Mouse (Mus musculus) bone marrow, adult 2 months (tissue): Measurements from ENCODE around the gene Mms19. TPM values are rescaled to one million over a fixed set of nuclear protein-coding genes. Genes with fewer than 3 reads are reported as not detected.
A peak's percentile ranks its signal among the peaks of the same experiment; 100 is the strongest.

ENCODE experiments used
- H3K27ac ChIP-seq: fragments of 200-500 bp; 2 replicates; pipeline ENCODE4 v1.5.1; 2012; ENCODE audit warnings: low read depth, mild to moderate bottlenecking, control low read depth, inconsistent platforms, low read length; ENCODE audit not compliant: control insufficient read depth, poor library complexity, insufficient read depth
- H3K4me1 ChIP-seq: fragments of 200-500 bp; 2 replicates; pipeline ENCODE4 v1.6.1; 2011; ENCODE audit warnings: low read length; ENCODE audit not compliant: control insufficient read depth, insufficient read depth
- H3K4me3 ChIP-seq: fragments of 200-500 bp; replicated peaks from 2 replicates; pipeline ENCODE3; 2011; ENCODE audit warnings: mild to moderate bottlenecking, low read depth, low read length, control low read depth; ENCODE audit not compliant: control insufficient read depth
- CTCF ChIP-seq: fragments of 200-500 bp; IDR thresholded peaks from 2 replicates; pipeline ENCODE4 v1.5.1; 2011; ENCODE audit warnings: low read length, control low read depth; ENCODE audit not compliant: control insufficient read depth, insufficient read depth
- POLR2A ChIP-seq: fragments of 200-500 bp; IDR thresholded peaks from 2 replicates; pipeline ENCODE4 v1.6.1; 2011; ENCODE audit warnings: low read depth, mild to moderate bottlenecking, control low read depth, low read length, borderline replicate concordance; ENCODE audit not compliant: control insufficient read depth
- WGBS: fragments of 180-500 bp; shearing (Covaris S2); methylation state at CpG from one replicate; pipeline ENCODE4 v1.1.7; 2018; 5-methylcytosine and 5-hydroxymethylcytosine counted together
- polyA plus RNA-seq: library from polyadenylated mRNA; stranded (reverse); fragments of >200 nt; gene quantifications from 2 replicates; pipeline ENCODE4 v1.2.4, GENCODE M21; 2011; ENCODE audit warnings: low replicate concordance; ENCODE audit not compliant: missing spikeins, insufficient read depth, insufficient read length

The Mms19 gene
- polyA plus RNA-seq, 1 experiment = 45.8 TPM

DNA sequence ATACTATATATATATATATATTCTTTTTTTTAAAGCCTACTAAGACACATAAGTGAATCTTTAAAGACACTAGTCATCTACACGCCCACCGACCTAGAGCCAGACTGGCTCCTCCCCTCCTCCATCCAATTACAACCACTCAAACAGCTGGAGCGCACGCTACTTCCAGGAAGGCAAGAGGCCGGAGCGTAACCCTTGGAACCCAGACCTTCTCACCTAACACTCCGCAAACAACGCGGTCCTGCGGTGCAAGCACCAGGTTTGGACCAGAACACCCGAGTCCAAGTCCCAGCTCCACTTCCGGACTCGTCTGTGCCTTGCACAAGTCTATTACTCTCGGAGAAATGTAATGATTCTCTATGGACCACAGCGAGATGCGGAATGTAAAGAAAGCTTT is 537 bp downstream of the Mms19 start:
- Histone ChIP-seq H3K4me3 (peak overlapping the region; percentile 85), H3K27ac (peak overlapping the region; percentile 96), H3K4me1 (peaks cover 3% of the 10 kb centered on the region; the same call in 1 of the 2 replicates)
- TF ChIP-seq CTCF = no peak
- under 1% methylated on average over 16 of the region's 16 CpGs for WGBS

GRCm38 (mm10) chr19:41973891-41974794 is 6.8 kb downstream of the Mms19 start:
- H3K27ac ChIP-seq = no peak overlapping the region
- H3K4me1 ChIP-seq = no peaks in the 10 kb centered on the region; the same call in 1 of the 2 replicates
- TF ChIP-seq CTCF (no peak), POLR2A (no peak)
- 84% methylated on average over 13 of the region's 13 CpGs for WGBS
- no peak overlapping the region for H3K4me3 ChIP-seq

DNA sequence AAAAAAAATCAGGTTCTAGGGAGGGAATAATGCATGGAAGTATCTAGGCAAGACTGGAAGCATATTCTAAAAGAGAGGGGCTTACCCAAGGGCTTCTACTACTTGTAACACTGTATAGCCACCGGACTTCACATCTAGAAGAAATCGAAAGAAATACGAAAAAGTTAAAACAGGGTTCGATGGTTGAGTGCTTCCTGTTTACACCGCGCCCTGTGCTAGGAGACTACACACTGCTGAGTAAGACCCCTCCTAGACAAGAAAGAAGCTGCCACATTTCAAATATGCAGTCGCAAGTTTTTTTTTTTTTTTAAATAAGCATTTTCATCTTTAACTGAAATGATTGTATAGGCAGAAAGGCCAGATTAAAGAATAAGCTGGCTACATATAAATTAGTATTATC is 11.3 kb downstream of the Mms19 start:
- Histone ChIP-seq H3K4me1 (no peaks in the 10 kb centered on the region), H3K27ac (no peak overlapping the region), H3K4me3 (no peak overlapping the region)
- TF ChIP-seq POLR2A (no peak), CTCF (no peak)
- 62% methylated on average over 7 of the region's 7 CpGs for WGBS

DNA sequence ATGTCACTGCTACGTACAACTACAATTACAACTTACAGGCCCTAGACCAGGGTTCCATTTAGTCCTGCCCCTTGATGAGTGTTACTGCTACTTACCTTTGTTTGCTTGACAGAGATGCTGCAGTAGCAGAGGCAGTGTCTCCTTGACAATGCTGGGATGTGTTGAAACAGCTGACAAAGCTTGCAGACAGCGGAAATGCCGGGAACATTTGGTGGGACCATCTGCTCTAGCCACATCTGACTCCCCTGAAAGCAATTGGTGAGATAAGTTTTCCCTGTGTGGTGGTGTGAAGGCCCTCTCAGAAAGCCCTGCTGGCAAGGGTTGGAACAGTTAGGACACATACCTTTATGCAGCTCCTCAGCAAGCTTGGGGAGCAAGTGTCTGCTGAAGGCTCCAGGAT is 27.4 kb downstream of the Mms19 start:
- 69% methylated on average over 3 of the region's 3 CpGs for WGBS

DNA sequence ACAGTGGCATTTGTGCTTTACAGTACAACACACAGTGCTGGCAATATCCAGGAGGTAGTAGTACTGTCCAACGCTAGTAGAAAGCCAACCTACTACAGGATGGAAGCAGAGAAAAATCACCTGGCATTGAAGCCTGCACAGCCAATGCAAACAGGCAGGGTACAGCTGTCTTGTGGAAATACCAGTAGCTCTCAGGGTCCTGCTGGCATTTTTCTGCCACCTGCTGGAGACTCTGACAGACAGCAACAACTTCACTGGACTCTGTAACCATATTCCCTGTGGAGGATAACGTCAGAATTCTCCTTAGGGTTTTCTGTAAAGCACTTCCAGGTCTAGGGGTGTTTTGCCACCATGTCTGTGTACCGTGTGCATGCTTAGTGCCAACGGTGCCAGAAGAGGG is 28.7 kb downstream of the Mms19 start:
- no peak overlapping the region for H3K27ac ChIP-seq
- 75% methylated on average over 4 of the region's 4 CpGs for WGBS
- no peak overlapping the region for H3K4me3 ChIP-seq
- H3K4me1 ChIP-seq = no peaks in the 10 kb centered on the region
- peak; percentile 42; the same call in 1 of the 2 replicates for TF ChIP-seq CTCF
- no peak for TF ChIP-seq POLR2A

More for the DNA sequence above, 27.4 kb downstream of the Mms19 start:
- Histone ChIP-seq H3K27ac (no peak overlapping the region), H3K4me3 (no peak overlapping the region), H3K4me1 (no peaks in the 10 kb centered on the region)
- TF ChIP-seq CTCF = no peak
- no peak for TF ChIP-seq POLR2A

DNA sequence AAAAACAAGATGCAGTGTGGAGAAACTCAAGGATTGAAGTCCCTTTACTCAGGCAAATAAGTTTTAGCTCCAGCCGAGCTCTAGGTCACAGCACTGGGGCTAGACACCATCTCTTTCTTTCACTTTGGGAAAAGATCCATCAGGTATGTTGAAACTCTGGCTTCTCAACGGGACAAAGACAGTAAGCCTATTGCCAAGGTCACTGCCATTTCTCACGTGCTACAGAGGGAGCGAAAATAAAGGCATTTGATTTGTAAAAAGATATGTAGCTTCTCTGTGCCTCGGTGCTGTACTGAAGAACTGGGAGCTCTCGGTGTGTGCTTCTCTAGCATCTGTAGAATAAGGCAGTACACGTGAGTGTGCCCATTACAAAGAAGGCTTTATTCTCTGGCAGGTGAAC is 37.1 kb downstream of the Mms19 start:
- WGBS = 79% methylated on average over 7 of the region's 7 CpGs
- Histone ChIP-seq H3K4me1 (no peaks in the 10 kb centered on the region; the same call in 1 of the 2 replicates), H3K4me3 (no peak overlapping the region), H3K27ac (no peak overlapping the region)
- TF ChIP-seq POLR2A (no peak), CTCF (no peak)

DNA sequence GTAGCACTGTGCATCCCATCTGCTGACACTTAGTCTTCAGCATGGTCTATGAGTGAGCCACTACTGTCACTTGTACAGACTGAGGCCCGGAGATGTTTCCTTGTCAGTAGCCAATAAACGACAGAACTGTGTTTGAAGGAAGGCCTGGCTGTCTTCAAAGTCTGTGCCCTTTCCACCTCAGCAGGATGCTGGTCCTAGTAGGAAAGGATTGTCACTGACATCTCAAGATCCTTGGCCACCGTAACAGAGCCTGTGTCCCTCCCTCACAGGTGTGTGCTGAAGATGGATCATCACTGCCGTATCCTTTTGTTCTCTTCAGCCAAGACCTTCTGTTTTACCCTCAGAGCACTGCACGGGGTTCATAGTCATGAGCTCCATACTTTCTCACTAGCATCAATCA is 42.4 kb downstream of the Mms19 start:
- no peak overlapping the region for H3K4me3 ChIP-seq
- peaks cover 1% of the 10 kb centered on the region; the same call in 1 of the 2 replicates for H3K4me1 ChIP-seq
- WGBS = 86% methylated on average over 5 of the region's 5 CpGs
- no peak overlapping the region for H3K27ac ChIP-seq
- TF ChIP-seq CTCF (no peak), POLR2A (no peak)

DNA sequence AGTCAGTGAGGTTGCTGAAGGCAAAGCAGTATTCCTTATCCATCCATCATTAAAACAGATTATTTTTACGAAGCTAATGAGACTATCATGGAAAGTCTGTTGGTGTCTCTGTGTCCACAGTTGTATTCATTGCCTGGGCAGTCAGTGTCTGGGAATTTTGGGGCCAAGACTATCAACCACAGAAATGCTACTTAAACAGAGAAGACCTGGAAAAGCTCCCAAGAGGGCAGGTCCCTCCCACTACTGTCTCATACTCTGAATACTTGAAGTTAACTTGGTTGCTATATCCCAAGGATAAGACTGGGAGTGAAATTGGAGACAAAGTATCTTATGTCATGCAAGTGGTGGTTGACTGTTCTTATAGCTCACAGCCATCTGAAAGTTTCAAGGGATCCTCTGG is 45.0 kb downstream of the Mms19 start:
- Histone ChIP-seq H3K4me1 (peaks cover 3% of the 10 kb centered on the region), H3K27ac (no peak overlapping the region), H3K4me3 (no peak overlapping the region)
- TF ChIP-seq CTCF (no peak), POLR2A (no peak)
- 89% methylated on average over 1 of the region's 1 CpGs for WGBS
